Mouse (Mus musculus) heart, adult 2 months (tissue): ENCODE measurements around the gene Akap2. TPM values are rescaled to one million over a fixed set of nuclear protein-coding genes. Genes with fewer than 3 reads are reported as not detected.

ENCODE experiments used
- DNase-seq, 2 experiments: peaks; one replicate each; pipeline ENCODE4 v3.0.0; 2021
- H3K27ac ChIP-seq: fragments of 200-600 bp; 2 replicates; pipeline ENCODE4 v1.8.1; 2022
- H3K27me3 ChIP-seq: fragments of 200-500 bp; 2 replicates; pipeline ENCODE4 v1.6.1; 2012; ENCODE audit warnings: mild to moderate bottlenecking, low read length, inconsistent platforms, mixed read lengths; ENCODE audit not compliant: control insufficient read depth, insufficient read depth
- H3K36me3 ChIP-seq: fragments of 200-500 bp; 2 replicates; pipeline ENCODE4 v1.6.1; 2012; ENCODE audit warnings: low read length, inconsistent platforms; ENCODE audit not compliant: control insufficient read depth, insufficient read depth
- H3K4me1 ChIP-seq: fragments of 200-500 bp; 2 replicates; pipeline ENCODE4 v1.6.1; 2011; ENCODE audit warnings: low read length; ENCODE audit not compliant: control insufficient read depth, insufficient read depth
- H3K4me3 ChIP-seq: fragments of 200-600 bp; 2 replicates; pipeline ENCODE4 v1.8.1; 2022
- H3K79me2 ChIP-seq: fragments of 200-500 bp; replicated peaks from 2 replicates; pipeline ENCODE4 v1.6.1; 2012; ENCODE audit warnings: mild to moderate bottlenecking, inconsistent platforms, low read length, moderate library complexity, mixed read lengths; ENCODE audit not compliant: control insufficient read depth, insufficient read depth
- H3K9ac ChIP-seq: fragments of 200-500 bp; 2 replicates; pipeline ENCODE4 v1.6.1; 2012; ENCODE audit warnings: low read depth, mild to moderate bottlenecking, control low read depth, inconsistent platforms, low read length, mixed read lengths
- CTCF ChIP-seq: fragments of 200-600 bp; IDR thresholded peaks from 2 replicates; pipeline ENCODE4 v1.8.1; 2022; ENCODE audit warnings: antibody characterized with exemption, mild to moderate bottlenecking, moderate library complexity
- EP300 ChIP-seq: fragments of 200-500 bp; IDR thresholded peaks from 2 replicates; pipeline ENCODE4 v1.6.1; 2011; ENCODE audit warnings: low read depth, low read length, control low read depth; ENCODE audit not compliant: insufficient read depth
- POLR2A ChIP-seq: fragments of 200-500 bp; IDR thresholded peaks from 2 replicates; pipeline ENCODE4 v1.6.1; 2011; ENCODE audit warnings: mild to moderate bottlenecking, low read depth, low read length, control low read depth; ENCODE audit not compliant: insufficient read depth
- WGBS: fragments of 180-500 bp; shearing (Covaris S2); methylation state at CpG from one replicate; pipeline ENCODE4 v1.1.7; 2018; 5-methylcytosine and 5-hydroxymethylcytosine counted together
- intact Hi-C: fragments of 180-260 bp; cut with DNase I; formaldehyde crosslinking; loops from one replicate; pipeline ENCODE4 v1.15.1; 2025
- polyA plus RNA-seq: library from polyadenylated mRNA; depleted of rRNA; stranded (reverse); fragments of >200 nt; gene quantifications from 2 replicates; pipeline ENCODE4 v1.2.3, GENCODE M21; 2012
- total RNA-seq, 2 experiments: library from RNA; stranded (reverse); gene quantifications; 2 replicates each; pipeline ENCODE4 v1.2.3; 2021

Gene Akap2
- total and polyA plus RNA-seq, 3 experiments: 72.4 to 106 (median 86.4) TPM

DNA sequence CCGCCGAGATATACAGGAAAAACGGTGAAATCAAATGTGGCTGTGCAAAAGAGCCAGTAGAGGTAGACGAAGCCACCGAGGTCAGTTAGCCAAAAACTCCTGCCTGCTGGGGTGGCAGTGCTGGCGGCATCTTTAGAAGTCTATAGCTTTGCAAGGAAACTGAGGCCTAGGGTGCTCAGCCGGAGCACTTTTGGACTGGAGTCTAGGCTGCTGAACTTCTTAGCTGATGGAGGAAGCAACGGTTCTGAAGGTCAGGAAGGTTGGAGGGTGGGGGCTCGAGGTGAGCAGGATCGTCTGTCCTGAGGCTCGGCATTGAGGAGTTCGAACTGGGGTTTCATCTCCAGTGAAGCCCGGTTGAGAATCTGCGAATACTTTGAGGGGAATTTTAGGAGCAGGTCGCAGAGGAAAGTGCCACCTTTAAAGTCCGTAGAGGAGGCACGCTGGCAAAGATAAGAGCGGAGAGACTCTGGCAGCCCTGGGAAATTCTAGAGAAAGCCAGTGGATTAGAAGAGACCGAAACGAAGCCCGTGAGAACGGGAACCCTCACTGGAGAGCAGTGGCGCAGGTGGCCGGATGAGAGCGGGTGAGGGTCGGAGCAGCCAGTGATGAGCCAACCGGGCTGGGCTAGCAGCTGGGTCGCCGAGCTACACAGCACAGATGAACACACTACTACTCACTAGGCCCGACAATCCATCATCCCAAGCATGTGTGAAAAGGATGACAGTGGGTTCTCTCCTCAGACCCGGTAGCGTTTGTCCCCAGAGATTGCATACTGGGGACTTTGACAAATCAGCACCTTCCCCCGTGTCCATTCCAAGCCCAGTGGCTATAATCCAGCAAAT is 65.3 kb downstream of the Akap2 start:
- intact Hi-C loops: loop anchor here (2.0 to 5.0 kb wide), 4 partner anchors 64 to 110 kb away; no protein-coding TSS in a partner anchor
- H3K4me3 ChIP-seq: peak overlapping the region; percentile 69
- peak; percentile 49 to 62 for DNase-seq

GRCm38 (mm10) chr4:57783391-57783770 is 65.9 kb downstream of the Akap2 start:
- no peak for TF ChIP-seq POLR2A
- no peak for TF ChIP-seq EP300
- TF ChIP-seq CTCF: no peak
- H3K36me3 ChIP-seq: peaks cover 9% of the 10 kb centered on the region
- intact Hi-C loops: loop anchor here (2.0 to 5.0 kb wide), 4 partner anchors 63 to 111 kb away; no protein-coding TSS in a partner anchor
- no peak for DNase-seq
- H3K4me3 ChIP-seq: peak overlapping the region; percentile 69
- H3K27ac ChIP-seq: peak overlapping the region; percentile 85
- 39% methylated on average over 9 of the region's 9 CpGs for WGBS
- H3K9ac ChIP-seq: peak overlapping the region; percentile 88
- H3K79me2 ChIP-seq: peaks cover 2% of the 10 kb centered on the region
- no peaks in the 10 kb centered on the region for H3K27me3 ChIP-seq
- peaks cover 12% of the 10 kb centered on the region for H3K4me1 ChIP-seq

More for the DNA sequence above, 65.3 kb downstream of the Akap2 start:
- H3K9ac ChIP-seq: peak overlapping the region; percentile 88
- WGBS: 20% methylated on average over 33 of the region's 33 CpGs
- H3K4me1 ChIP-seq: peaks cover 12% of the 10 kb centered on the region
- H3K79me2 ChIP-seq: peaks cover 2% of the 10 kb centered on the region
- TF ChIP-seq POLR2A (no peak), CTCF (no peak), EP300 (no peak)
- H3K27ac ChIP-seq: peak overlapping the region; percentile 85
- no peaks in the 10 kb centered on the region for H3K27me3 ChIP-seq
- H3K36me3 ChIP-seq: peaks cover 9% of the 10 kb centered on the region

DNA sequence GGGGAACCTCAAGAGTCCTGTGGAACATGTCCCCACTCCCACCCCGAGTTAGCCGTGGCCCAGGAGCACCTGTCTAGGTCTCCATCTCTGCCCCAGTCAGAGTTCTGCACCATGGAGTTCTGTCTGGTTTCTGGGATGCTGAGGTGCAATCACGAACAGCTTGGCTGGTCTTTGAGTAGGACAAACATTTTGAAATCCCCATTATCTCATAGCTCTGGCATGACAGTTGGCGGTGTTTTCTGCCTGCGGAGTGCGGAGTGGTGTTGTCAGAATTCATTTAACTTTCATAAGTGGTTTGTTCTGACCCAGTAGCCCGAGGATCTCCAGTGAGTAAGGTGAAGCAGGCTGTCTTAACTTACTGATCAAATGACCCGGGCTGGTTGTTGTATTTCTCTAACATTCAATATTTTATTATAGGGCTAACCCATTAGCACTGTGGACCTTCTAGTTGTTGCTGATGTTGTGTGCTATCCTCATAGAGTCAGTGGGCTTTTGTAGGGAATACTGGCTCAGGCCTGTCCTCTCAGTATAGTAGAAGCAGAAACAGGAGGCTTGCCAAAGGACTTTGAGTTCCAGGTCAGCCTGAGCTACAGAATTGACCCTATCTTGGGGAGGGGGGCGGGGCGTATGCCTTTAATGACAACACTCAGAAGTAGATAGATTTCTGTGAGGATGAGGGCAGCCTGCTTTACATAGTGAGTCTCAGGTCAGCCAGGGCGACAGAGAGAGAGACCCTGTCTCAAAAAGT is 66.6 kb downstream of the Akap2 start:
- intact Hi-C loops: loop anchor here (2.0 to 5.0 kb wide), 4 partner anchors 63 to 111 kb away; no protein-coding TSS in a partner anchor
- DNase-seq: peak; percentile 61 to 79
- Histone ChIP-seq H3K4me3 (peak overlapping the region; percentile 69), H3K79me2 (peaks cover 2% of the 10 kb centered on the region), H3K27me3 (no peaks in the 10 kb centered on the region), H3K9ac (peak overlapping the region; percentile 15), H3K4me1 (peaks cover 12% of the 10 kb centered on the region), H3K36me3 (peaks cover 9% of the 10 kb centered on the region), H3K27ac (peak overlapping the region; percentile 85)
- WGBS: 32% methylated on average over 11 of the region's 11 CpGs
- TF ChIP-seq POLR2A (no peak), EP300 (peak; percentile 58; the same call in 1 of the 2 replicates)

DNA sequence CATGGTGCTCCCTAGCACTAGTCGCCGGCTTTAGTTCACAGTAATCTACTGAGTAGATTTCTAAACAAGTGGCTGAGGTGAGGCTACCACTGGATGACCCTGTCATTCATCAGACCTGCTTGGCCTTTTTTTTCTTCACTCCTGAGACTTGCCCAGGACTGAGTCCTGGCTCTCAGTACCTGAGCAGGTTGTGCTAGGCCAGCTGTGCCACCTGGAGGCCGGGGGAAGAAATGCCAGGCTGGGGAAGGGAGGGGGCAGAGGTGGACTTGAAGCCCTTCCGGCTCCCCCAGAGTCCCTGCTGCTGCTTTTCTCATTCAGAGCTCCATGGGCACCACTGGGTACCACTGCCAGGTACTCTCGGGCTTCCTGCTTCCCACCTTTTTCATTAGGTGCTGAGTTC is 71.3 kb downstream of the Akap2 start:
- Histone ChIP-seq H3K27ac (no peak overlapping the region), H3K27me3 (no peaks in the 10 kb centered on the region), H3K9ac (no peak overlapping the region), H3K4me3 (no peak overlapping the region), H3K79me2 (peaks cover 3% of the 10 kb centered on the region), H3K4me1 (peaks cover 15% of the 10 kb centered on the region), H3K36me3 (peaks cover 12% of the 10 kb centered on the region)
- TF ChIP-seq CTCF (peak; percentile 69), EP300 (no peak)
- WGBS: 70% methylated on average over 5 of the region's 5 CpGs
- peak in 1 of 2 experiments; percentile 40 for DNase-seq
- intact Hi-C loops: no loop called here

DNA sequence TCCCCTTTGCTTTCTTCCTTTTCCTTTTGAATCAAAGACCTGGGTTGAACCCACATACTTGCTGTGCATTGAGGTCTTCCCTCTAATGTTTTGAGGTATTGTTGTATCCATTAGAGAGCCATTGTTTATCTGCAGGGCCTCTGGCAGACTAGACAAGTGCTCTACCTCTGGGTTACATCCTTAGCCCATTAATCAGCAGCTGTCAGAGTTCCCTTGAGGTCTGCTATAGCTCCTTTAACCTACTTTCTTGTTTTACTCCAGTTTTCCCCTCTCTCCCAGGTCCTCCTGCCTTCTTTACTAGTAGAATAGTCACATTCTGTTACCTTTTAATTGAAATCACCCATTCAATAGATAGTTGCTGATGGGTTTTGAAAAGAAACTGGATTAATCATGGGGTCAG is 71.7 kb downstream of the Akap2 start:
- Histone ChIP-seq H3K27ac (no peak overlapping the region), H3K27me3 (no peaks in the 10 kb centered on the region), H3K9ac (no peak overlapping the region)

GRCm38 (mm10) chr4:57793989-57794388 is 76.5 kb downstream of the Akap2 start:
- peaks cover 3% of the 10 kb centered on the region for H3K79me2 ChIP-seq
- DNase-seq: no peak
- H3K36me3 ChIP-seq: peaks cover 8% of the 10 kb centered on the region
- no peaks in the 10 kb centered on the region for H3K27me3 ChIP-seq
- H3K9ac ChIP-seq: no peak overlapping the region
- intact Hi-C loops: no loop called here
- peaks cover 17% of the 10 kb centered on the region for H3K4me1 ChIP-seq
- WGBS: 18% methylated on average over 8 of the region's 8 CpGs
- TF ChIP-seq POLR2A: no peak
- TF ChIP-seq EP300: no peak
- TF ChIP-seq CTCF: no peak
- H3K27ac ChIP-seq: peak overlapping the region; percentile 67
- no peak overlapping the region for H3K4me3 ChIP-seq

More for the DNA sequence above, 71.7 kb downstream of the Akap2 start:
- no peak for DNase-seq
- H3K4me3 ChIP-seq: no peak overlapping the region
- H3K36me3 ChIP-seq: peaks cover 15% of the 10 kb centered on the region
- peaks cover 3% of the 10 kb centered on the region for H3K79me2 ChIP-seq
- intact Hi-C loops: no loop called here
- peaks cover 14% of the 10 kb centered on the region for H3K4me1 ChIP-seq
- TF ChIP-seq POLR2A: no peak
- TF ChIP-seq EP300: no peak
- TF ChIP-seq CTCF: no peak
